Mouse (Mus musculus) liver, embryonic 14.5 days (tissue): ENCODE measurements around the gene Tmem117.

Experiments used
- CTCF ChIP-seq: IDR thresholded peaks from 2 replicates; pipeline ENCODE4 v1.5.1; 2016; ENCODE audit warnings: antibody characterized with exemption, low read depth, control low read depth
- EP300 ChIP-seq: IDR thresholded peaks from 2 replicates; pipeline ENCODE4 v1.6.1; 2016; ENCODE audit warnings: antibody characterized with exemption, low read depth

DNA sequence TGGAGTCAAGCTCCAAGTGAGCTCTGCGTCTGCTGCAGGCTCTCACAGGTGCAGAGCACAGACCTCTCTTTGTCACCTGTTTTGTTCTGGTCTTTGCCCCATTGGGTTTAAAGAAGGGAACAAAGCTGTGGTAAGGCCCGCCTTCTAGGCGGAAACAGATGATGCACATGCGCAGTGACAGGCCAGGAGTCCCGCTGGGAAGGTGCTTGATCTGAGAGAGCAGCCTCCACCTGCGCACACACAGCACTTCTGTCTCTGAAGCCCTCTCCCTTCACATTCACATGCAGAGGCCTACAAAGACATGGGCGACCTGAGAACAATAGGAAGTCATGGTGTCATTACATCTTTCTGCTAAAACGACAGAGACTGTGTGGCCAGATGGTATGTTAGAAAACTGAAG lies 172.4 kb downstream of the Tmem117 start:
- no peak for TF ChIP-seq CTCF
- TF ChIP-seq EP300, result no peak
